Mouse (Mus musculus) myocyte (in vitro differentiated cells): ENCODE results near the gene Arl4c.

Experiments
- CEBPB ChIP-seq: IDR thresholded peaks from 2 replicates; pipeline ENCODE4 v1.6.1; 2011; ENCODE audit warnings: mild to moderate bottlenecking, moderate library complexity; ENCODE audit not compliant: poor library complexity, insufficient read depth, severe bottlenecking
- MYOD1 ChIP-seq, 3 experiments: IDR thresholded peaks; one replicate each; pipeline ENCODE4 v1.6.1; 2011; ENCODE audit warnings: control low read depth in 2 of 3, low read depth in 2 of 3, mild to moderate bottlenecking in 2 of 3, moderate library complexity in 1 of 3; ENCODE audit not compliant: insufficient read length in 2 of 3, control insufficient read depth in 1 of 3
- MYOG ChIP-seq, 3 experiments: IDR thresholded peaks; one replicate each; pipeline ENCODE4 v1.6.1; 2011; ENCODE audit warnings: control low read depth in 2 of 3, low read depth in 2 of 3, mild to moderate bottlenecking in 2 of 3; ENCODE audit not compliant: insufficient read length in 2 of 3, control insufficient read depth in 1 of 3, insufficient read depth in 1 of 3
- POLR2A ChIP-seq: IDR thresholded peaks from one replicate; pipeline ENCODE4 v1.6.1; 2011; ENCODE audit warnings: low read depth, mild to moderate bottlenecking, control low read depth, moderate library complexity; ENCODE audit not compliant: insufficient read length
- POLR2AphosphoS2 ChIP-seq: IDR thresholded peaks from one replicate; pipeline ENCODE4 v1.6.1; 2011; ENCODE audit warnings: low read depth, control low read depth; ENCODE audit not compliant: insufficient read length
- REST ChIP-seq: IDR thresholded peaks from one replicate; pipeline ENCODE4 v1.6.1; 2011; ENCODE audit warnings: mild to moderate bottlenecking, control low read depth, moderate library complexity; ENCODE audit not compliant: insufficient read depth, insufficient read length
- SRF ChIP-seq: IDR thresholded peaks from one replicate; pipeline ENCODE4 v1.6.1; 2011; ENCODE audit warnings: low read depth; ENCODE audit not compliant: control insufficient read depth, insufficient read length
- TCF12 ChIP-seq: IDR thresholded peaks from one replicate; pipeline ENCODE4 v1.6.1; 2011; ENCODE audit warnings: mild to moderate bottlenecking, control low read depth; ENCODE audit not compliant: poor library complexity, insufficient read depth, severe bottlenecking
- USF1 ChIP-seq: IDR thresholded peaks from one replicate; pipeline ENCODE4 v1.6.1; 2011; ENCODE audit warnings: low read depth, mild to moderate bottlenecking, control low read depth, moderate library complexity

- TF ChIP-seq USF1: no peak
- TF ChIP-seq POLR2A: no peak
- TF ChIP-seq POLR2AphosphoS2: no peak
- no peak for TF ChIP-seq TCF12
- no peak for TF ChIP-seq REST
- TF ChIP-seq MYOD1 (IDR thresholded peaks at IDR 0.05; ENCODE audit: control insufficient read depth in 1 of 3, insufficient read length in 2 of 3, low read depth in 2 of 3): no peak
- TF ChIP-seq MYOG (IDR thresholded peaks at IDR 0.05; ENCODE audit: control insufficient read depth in 1 of 3, insufficient read depth in 1 of 3, insufficient read length in 2 of 3, low read depth in 2 of 3): no peak
- no peak for TF ChIP-seq CEBPB
- TF ChIP-seq SRF: no peak
Measured at GRCm38 (mm10) chr1:88742372-88742771, 40.4 kb upstream of the Arl4c start.
